Mouse (Mus musculus): ENCODE data around the gene Krtap29-1.

GRCm38 (mm10) chr11:99988530-99988929 is 9.7 kb upstream of the Krtap29-1 start:
- TF ChIP-seq CTCF (IDR thresholded peaks at IDR 0.05; ENCODE audit: low read depth, low read length): no peak
- no peak for TF ChIP-seq GATA1 (IDR thresholded peaks at IDR 0.05; ENCODE audit: borderline replicate concordance, low read length)
- no peak for TF ChIP-seq TAL1 (conservative IDR thresholded peaks at IDR 0.05; ENCODE audit: low read depth, low read length)

All from G1E (cell line).